Comparison of ENCODE assay signal across 8 mouse cellular contexts in genomic region chr4:21687783-21688702, GRCm38 (mm10). TPM values are rescaled to one million over a fixed set of nuclear protein-coding genes. Genes with fewer than 3 reads are reported as not detected.
DNase-seq lines count a peak whose midpoint lies in the region; ATAC-seq and TF ChIP-seq lines count a peak whose summit lies in the region.

No protein-coding gene starts in this region.

- WGBS in forebrain, embryonic 11.5 days = 1% methylated on average over 51 of the region's 51 CpGs
- whole genome bisulfite sequencing in limb, embryonic 10.5 days = 2% methylated on average over 51 of the region's 51 CpGs
- WGBS in olfactory bulb, adult 2 months = 4% methylated on average over 51 of the region's 51 CpGs

- no peaks in the 10 kb centered on the region for H3K36me3 ChIP-seq in forebrain, embryonic 11.5 days (ENCODE audit: control insufficient read depth, insufficient read depth, low read length)
- H3K36me3 ChIP-seq in limb, embryonic 10.5 days = no peaks in the 10 kb centered on the region

- peak; percentile 48 to 52 for DNase-seq in cerebellum, postnatal 10 days
- DNase-seq in cerebellum, adult 9-11 months = no peak
- peak; percentile 87 for DNase-seq in forebrain, embryonic 11.5 days (ENCODE audit: low spot score)
- peak; percentile 34 for DNase-seq in limb, embryonic 10.5 days (ENCODE audit: low spot score)
- no peak for DNase-seq in right cerebral cortex, postnatal 14 days
- DNase-seq in right cerebral cortex, adult 18-20 months = no peak

- TF ChIP-seq POLR2A in olfactory bulb, adult 2 months (IDR thresholded peaks at IDR 0.05; ENCODE audit: insufficient read depth, low read depth, low read length) = no peak

- no peaks in the 10 kb centered on the region for H3K9me3 ChIP-seq in forebrain, embryonic 11.5 days (ENCODE audit: control insufficient read depth, low read length)
- H3K9me3 ChIP-seq in limb, embryonic 10.5 days (replicated peaks) = no peaks in the 10 kb centered on the region

- TF ChIP-seq CTCF in olfactory bulb, adult 2 months (IDR thresholded peaks at IDR 0.05; ENCODE audit: insufficient read depth, low read depth, low read length) = no peak

- H3K9ac ChIP-seq in forebrain, embryonic 11.5 days (ENCODE audit: low read length) = peak overlapping the region; percentile 53

- peak overlapping the region; percentile 70 for H3K27ac ChIP-seq in forebrain, embryonic 11.5 days (ENCODE audit: low read depth, low read length)
- no peak overlapping the region for H3K27ac ChIP-seq in limb, embryonic 10.5 days
- H3K27ac ChIP-seq in olfactory bulb, adult 2 months (ENCODE audit: insufficient read depth, low read depth, low read length) = no peak overlapping the region

- H3K4me3 ChIP-seq in forebrain, embryonic 11.5 days (ENCODE audit: low read depth, low read length) = peak overlapping the region; percentile 43
- H3K4me3 ChIP-seq in limb, embryonic 10.5 days = peak overlapping the region; percentile 59
- peak overlapping the region; percentile 6 for H3K4me3 ChIP-seq in olfactory bulb, adult 2 months (ENCODE audit: insufficient read depth, low read depth, low read length)

- peak overlapping the region; percentile 97 for H3K4me2 ChIP-seq in forebrain, embryonic 11.5 days (ENCODE audit: low read depth, low read length, severe bottlenecking)

- peaks cover 21% of the 10 kb centered on the region for H3K4me1 ChIP-seq in forebrain, embryonic 11.5 days (replicated peaks; ENCODE audit: control insufficient read depth, insufficient read depth, low read length)
- peaks cover 13% of the 10 kb centered on the region for H3K4me1 ChIP-seq in limb, embryonic 10.5 days
- peaks cover 8% of the 10 kb centered on the region for H3K4me1 ChIP-seq in olfactory bulb, adult 2 months (ENCODE audit: control insufficient read depth, insufficient read depth, low read length)

- H3K27me3 ChIP-seq in forebrain, embryonic 11.5 days (ENCODE audit: control insufficient read depth, insufficient read depth, low read length) = peaks cover 87% of the 10 kb centered on the region
- peaks cover 100% of the 10 kb centered on the region for H3K27me3 ChIP-seq in limb, embryonic 10.5 days (ENCODE audit: low read depth, poor library complexity, severe bottlenecking)

- ATAC-seq in CD4-positive, CD25-positive, alpha-beta regulatory T cell, adult 4 months = peak; percentile 27
- ATAC-seq in forebrain, embryonic 11.5 days (replicated peaks; ENCODE audit: low FRiP score) = peak; percentile 83

RNA-seq across cellular contexts. Expression of gene Prdm13, which starts 2.3 kb away (rescaled TPM):
- under 1 TPM in 1 of 2 experiments, not detected in 1; 0.26 TPM for polyA plus RNA-seq in CD4-positive, CD25-positive, alpha-beta regulatory T cell, adult 4 months (2017; shearing (Covaris generic))
- 0.24 and 0.44 TPM in 2 replicates for polyA plus RNA-seq in forebrain, embryonic 11.5 days (2014; fragmentation: Nextera tagmentation; extraction: Ambion mirVana)
- not detected in 2 replicates for polyA plus RNA-seq in limb, embryonic 10.5 days (2016; fragmentation: Nextera tagmentation; extraction: Ambion mirVana)
- polyA plus RNA-seq in olfactory bulb, adult 2 months (2012; ENCODE audit: insufficient read depth, insufficient read length, low replicate concordance, missing spikeins) = not detected in 2 replicates

RNA-seq across cellular contexts. Expression of gene Ccnc, which starts 39.5 kb away (rescaled TPM):
- 10 to 100 TPM; 40.5 to 51.1 TPM for polyA plus RNA-seq in CD4-positive, CD25-positive, alpha-beta regulatory T cell, adult 4 months (2017; shearing (Covaris generic))
- 70.2 and 73.3 TPM in 2 replicates for polyA plus RNA-seq in forebrain, embryonic 11.5 days (2014; fragmentation: Nextera tagmentation; extraction: Ambion mirVana)
- 39.0 and 41.8 TPM in 2 replicates for polyA plus RNA-seq in limb, embryonic 10.5 days (2016; fragmentation: Nextera tagmentation; extraction: Ambion mirVana)
- not detected in 2 replicates for polyA plus RNA-seq in olfactory bulb, adult 2 months (2012; ENCODE audit: insufficient read depth, insufficient read length, low replicate concordance, missing spikeins)

Comparison
In these comparisons a context has a peak if more than half of its experiments do, and no peak if none do; other contexts are left out.
1. DNase-seq: peak in cerebellum, postnatal 10 days (2 of 2), forebrain, embryonic 11.5 days (single experiment) and limb, embryonic 10.5 days (single experiment); none in cerebellum, adult 9-11 months (single experiment), right cerebral cortex, postnatal 14 days (single experiment) and right cerebral cortex, adult 18-20 months (single experiment).
2. H3K4me3 ChIP-seq: peak in every context shown above with its lines; median percentile 59 in limb, embryonic 10.5 days; 43 in forebrain, embryonic 11.5 days; 6 in olfactory bulb, adult 2 months.